In the genomic region with DNA sequence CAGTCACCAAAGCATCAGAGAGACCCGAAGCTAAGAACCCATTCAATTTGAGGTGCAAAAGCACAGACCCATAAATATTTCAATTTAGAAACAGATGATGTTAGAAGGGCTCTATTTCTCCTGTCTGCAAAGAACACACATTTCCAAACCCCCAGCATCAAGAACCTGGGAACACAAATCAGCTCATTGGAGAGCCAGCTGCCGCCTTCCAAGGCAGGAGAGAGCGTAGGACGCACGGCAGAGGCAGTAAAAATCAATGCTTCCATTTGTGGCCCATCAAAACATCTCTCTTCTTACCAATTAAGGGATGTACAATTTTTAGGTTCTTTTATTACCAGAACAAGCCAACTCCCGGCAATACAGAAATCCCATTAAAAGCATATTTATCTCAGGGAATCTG, we compare ENCODE assay signal across 12 mouse cellular contexts.
DNase-seq lines count a peak whose midpoint lies in the region; ATAC-seq lines count a peak whose summit lies in the region.
"Had no signal": no experiment of that assay in that cellular context is flagged by ENCODE, and none has a peak within 500 bp of the region (broad histone marks: within the 10 kb centered on the region; RNA-seq: fewer than 3 reads in every experiment).

No protein-coding gene starts in this region.

- H3K4me2 ChIP-seq in embryonic facial prominence, embryonic 13.5 days: no peak overlapping the region
- H3K4me2 ChIP-seq in neural tube, embryonic 15.5 days: peak overlapping the region; percentile 19
- H3K4me2 ChIP-seq: heart, embryonic 12.5 days had no signal

- DNase-seq in embryonic facial prominence, embryonic 10.5 days (ENCODE audit: low spot score): no peak
- peak; percentile 21 for DNase-seq in layer of hippocampus, adult 11-12 months (ENCODE audit: low spot score)
- DNase-seq in layer of hippocampus, postnatal 36 days: no peak
- DNase-seq in limb, embryonic 10.5 days (ENCODE audit: low spot score): no peak
- DNase-seq in heart, postnatal 10 days: no peak
- DNase-seq in retina, postnatal 1 day: no peak
- DNase-seq: cerebellum, postnatal 14 days; lung, adult 2 months had no signal

- no peak overlapping the region for H3K4me3 ChIP-seq in embryonic facial prominence, embryonic 13.5 days
- no peak overlapping the region for H3K4me3 ChIP-seq in embryonic facial prominence, embryonic 10.5 days
- H3K4me3 ChIP-seq in limb, embryonic 10.5 days: 0 out of 2 replicates have a peak overlapping the region, but pooled peaks have one; percentile 3
- no peak overlapping the region for H3K4me3 ChIP-seq in neural tube, embryonic 15.5 days (replicated peaks)
- H3K4me3 ChIP-seq: heart, embryonic 12.5 days had no signal

- ATAC-seq in embryonic facial prominence, embryonic 13.5 days (ENCODE audit: insufficient number of reproducible peaks, insufficient read depth, low FRiP score, low TSS enrichment, low read depth): no peak
- ATAC-seq in neural tube, embryonic 15.5 days (ENCODE audit: low FRiP score): no peak
- ATAC-seq: intestine, embryonic 16.5 days had no signal

- no peaks in the 10 kb centered on the region for H3K27me3 ChIP-seq in embryonic facial prominence, embryonic 13.5 days
- H3K27me3 ChIP-seq in embryonic facial prominence, embryonic 10.5 days (replicated peaks; ENCODE audit: low read depth, poor library complexity, severe bottlenecking): no peaks in the 10 kb centered on the region
- no peaks in the 10 kb centered on the region for H3K27me3 ChIP-seq in limb, embryonic 10.5 days (ENCODE audit: low read depth, poor library complexity, severe bottlenecking)
- H3K27me3 ChIP-seq in neural tube, embryonic 15.5 days (replicated peaks): no peaks in the 10 kb centered on the region
- H3K27me3 ChIP-seq: heart, embryonic 12.5 days had no signal

- 0 out of 2 replicates have a peak overlapping the region, but pooled peaks have one; percentile 24 for H3K27ac ChIP-seq in embryonic facial prominence, embryonic 13.5 days
- H3K27ac ChIP-seq in embryonic facial prominence, embryonic 10.5 days (replicated peaks): no peak overlapping the region
- H3K27ac ChIP-seq in limb, embryonic 10.5 days: peak overlapping the region; percentile 37; the same call in 1 of the 2 replicates
- peak overlapping the region; percentile 25 for H3K27ac ChIP-seq in neural tube, embryonic 15.5 days (replicated peaks)

- no peaks in the 10 kb centered on the region for H3K9me3 ChIP-seq in embryonic facial prominence, embryonic 13.5 days
- H3K9me3 ChIP-seq in embryonic facial prominence, embryonic 10.5 days: no peaks in the 10 kb centered on the region
- no peaks in the 10 kb centered on the region for H3K9me3 ChIP-seq in limb, embryonic 10.5 days (replicated peaks)
- H3K9me3 ChIP-seq in neural tube, embryonic 15.5 days (replicated peaks): no peaks in the 10 kb centered on the region
- H3K9me3 ChIP-seq: heart, embryonic 12.5 days had no signal

- peaks cover 16% of the 10 kb centered on the region for H3K36me3 ChIP-seq in embryonic facial prominence, embryonic 13.5 days
- H3K36me3 ChIP-seq in embryonic facial prominence, embryonic 10.5 days (replicated peaks): peaks cover 40% of the 10 kb centered on the region
- H3K36me3 ChIP-seq in limb, embryonic 10.5 days: peaks cover 38% of the 10 kb centered on the region
- no peaks in the 10 kb centered on the region for H3K36me3 ChIP-seq in neural tube, embryonic 15.5 days
- H3K36me3 ChIP-seq: heart, embryonic 12.5 days had no signal

- intact Hi-C loops in heart, postnatal 10 days (cut with DNase I): no loop called here

- 63% methylated on average over 6 of the region's 6 CpGs for WGBS in embryonic facial prominence, embryonic 13.5 days
- 75% methylated on average over 6 of the region's 6 CpGs for WGBS in embryonic facial prominence, embryonic 10.5 days
- 36% methylated on average over 6 of the region's 6 CpGs for WGBS in limb, embryonic 10.5 days
- WGBS in neural tube, embryonic 15.5 days: 22% methylated on average over 6 of the region's 6 CpGs

- peaks cover 42% of the 10 kb centered on the region for H3K4me1 ChIP-seq in embryonic facial prominence, embryonic 13.5 days
- peaks cover 58% of the 10 kb centered on the region for H3K4me1 ChIP-seq in embryonic facial prominence, embryonic 10.5 days
- peaks cover 78% of the 10 kb centered on the region for H3K4me1 ChIP-seq in limb, embryonic 10.5 days
- peaks cover 39% of the 10 kb centered on the region for H3K4me1 ChIP-seq in neural tube, embryonic 15.5 days

- H3K9ac ChIP-seq in embryonic facial prominence, embryonic 13.5 days: no peak overlapping the region
- H3K9ac ChIP-seq in neural tube, embryonic 15.5 days (replicated peaks): no peak overlapping the region
- H3K9ac ChIP-seq: heart, embryonic 12.5 days had no signal
